Mouse (Mus musculus) heart, adult 2 months (tissue): ENCODE measurements around the gene Rffl. TPM values are rescaled to one million over a fixed set of nuclear protein-coding genes. Genes with fewer than 3 reads are reported as not detected.

ENCODE experiments used
- DNase-seq, 2 experiments: peaks; one replicate each; pipeline ENCODE4 v3.0.0; 2021
- H3K27ac ChIP-seq: fragments of 200-600 bp; 2 replicates; pipeline ENCODE4 v1.8.1; 2022
- H3K27me3 ChIP-seq: fragments of 200-500 bp; 2 replicates; pipeline ENCODE4 v1.6.1; 2012; ENCODE audit warnings: mild to moderate bottlenecking, low read length, inconsistent platforms, mixed read lengths; ENCODE audit not compliant: control insufficient read depth, insufficient read depth
- H3K36me3 ChIP-seq: fragments of 200-500 bp; 2 replicates; pipeline ENCODE4 v1.6.1; 2012; ENCODE audit warnings: low read length, inconsistent platforms; ENCODE audit not compliant: control insufficient read depth, insufficient read depth
- H3K4me1 ChIP-seq: fragments of 200-500 bp; 2 replicates; pipeline ENCODE4 v1.6.1; 2011; ENCODE audit warnings: low read length; ENCODE audit not compliant: control insufficient read depth, insufficient read depth
- H3K4me3 ChIP-seq: fragments of 200-600 bp; 2 replicates; pipeline ENCODE4 v1.8.1; 2022
- H3K79me2 ChIP-seq: fragments of 200-500 bp; replicated peaks from 2 replicates; pipeline ENCODE4 v1.6.1; 2012; ENCODE audit warnings: mild to moderate bottlenecking, inconsistent platforms, low read length, moderate library complexity, mixed read lengths; ENCODE audit not compliant: control insufficient read depth, insufficient read depth
- H3K9ac ChIP-seq: fragments of 200-500 bp; 2 replicates; pipeline ENCODE4 v1.6.1; 2012; ENCODE audit warnings: low read depth, mild to moderate bottlenecking, control low read depth, inconsistent platforms, low read length, mixed read lengths
- CTCF ChIP-seq: fragments of 200-600 bp; IDR thresholded peaks from 2 replicates; pipeline ENCODE4 v1.8.1; 2022; ENCODE audit warnings: antibody characterized with exemption, mild to moderate bottlenecking, moderate library complexity
- EP300 ChIP-seq: fragments of 200-500 bp; IDR thresholded peaks from 2 replicates; pipeline ENCODE4 v1.6.1; 2011; ENCODE audit warnings: low read depth, low read length, control low read depth; ENCODE audit not compliant: insufficient read depth
- POLR2A ChIP-seq: fragments of 200-500 bp; IDR thresholded peaks from 2 replicates; pipeline ENCODE4 v1.6.1; 2011; ENCODE audit warnings: mild to moderate bottlenecking, low read depth, low read length, control low read depth; ENCODE audit not compliant: insufficient read depth
- WGBS: fragments of 180-500 bp; shearing (Covaris S2); methylation state at CpG from one replicate; pipeline ENCODE4 v1.1.7; 2018; 5-methylcytosine and 5-hydroxymethylcytosine counted together
- intact Hi-C: fragments of 180-260 bp; cut with DNase I; formaldehyde crosslinking; loops from one replicate; pipeline ENCODE4 v1.15.1; 2025
- polyA plus RNA-seq: library from polyadenylated mRNA; depleted of rRNA; stranded (reverse); fragments of >200 nt; gene quantifications from 2 replicates; pipeline ENCODE4 v1.2.3, GENCODE M21; 2012
- total RNA-seq, 2 experiments: library from RNA; stranded (reverse); gene quantifications; 2 replicates each; pipeline ENCODE4 v1.2.3; 2021

The Rffl gene
- total and polyA plus RNA-seq, 3 experiments, result 4.0 to 4.6 (median 4.3) TPM

- H3K27me3 ChIP-seq, result no peaks in the 10 kb centered on the region
- 86% methylated on average over 6 of the region's 6 CpGs for WGBS
- TF ChIP-seq POLR2A, result no peak
- TF ChIP-seq CTCF, result no peak
- TF ChIP-seq EP300, result no peak
- intact Hi-C loops, result no loop called here
- no peak for DNase-seq
- H3K36me3 ChIP-seq, result no peaks in the 10 kb centered on the region; the same call in 1 of the 2 replicates
- no peak overlapping the region for H3K27ac ChIP-seq
- H3K4me3 ChIP-seq, result no peak overlapping the region
- H3K4me1 ChIP-seq, result peaks cover 2% of the 10 kb centered on the region
- H3K9ac ChIP-seq, result no peak overlapping the region
- no peaks in the 10 kb centered on the region; the same call in 1 of the 2 replicates for H3K79me2 ChIP-seq
Measured at GRCm38 (mm10) chr11:82854111-82854510, 16.9 kb downstream of the Rffl start.

DNA sequence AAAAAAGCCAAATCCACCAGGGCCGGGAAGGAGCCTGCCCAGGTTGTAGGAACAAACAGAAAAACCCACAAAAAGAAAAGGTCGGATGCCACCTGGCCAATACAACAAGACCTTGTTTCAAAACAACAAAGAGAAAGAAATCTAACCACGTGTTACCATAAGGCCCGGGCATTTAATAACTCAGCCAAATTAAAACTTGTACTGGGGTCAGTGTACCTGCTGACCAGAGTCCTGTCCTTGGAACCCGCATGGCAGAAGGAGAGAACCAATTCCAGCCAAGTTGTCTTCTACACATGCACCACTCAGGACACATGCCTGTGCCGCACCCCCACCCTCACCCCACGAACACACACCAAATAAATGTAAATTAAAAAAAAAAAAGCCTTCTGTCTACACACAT is 18.1 kb downstream of the Rffl start:
- peaks cover 2% of the 10 kb centered on the region for H3K4me1 ChIP-seq
- H3K9ac ChIP-seq, result no peak overlapping the region
- no peak overlapping the region for H3K4me3 ChIP-seq
- no peak overlapping the region for H3K27ac ChIP-seq
- H3K79me2 ChIP-seq, result no peaks in the 10 kb centered on the region; the same call in 1 of the 2 replicates
- H3K27me3 ChIP-seq, result no peaks in the 10 kb centered on the region
- H3K36me3 ChIP-seq, result no peaks in the 10 kb centered on the region; the same call in 1 of the 2 replicates
- no peak for DNase-seq
- intact Hi-C loops, result no loop called here
- WGBS, result 92% methylated on average over 7 of the region's 7 CpGs
- TF ChIP-seq CTCF, result no peak

GRCm38 (mm10) chr11:82852540-82852939 is 18.5 kb downstream of the Rffl start:
- WGBS, result 92% methylated on average over 10 of the region's 10 CpGs

DNA sequence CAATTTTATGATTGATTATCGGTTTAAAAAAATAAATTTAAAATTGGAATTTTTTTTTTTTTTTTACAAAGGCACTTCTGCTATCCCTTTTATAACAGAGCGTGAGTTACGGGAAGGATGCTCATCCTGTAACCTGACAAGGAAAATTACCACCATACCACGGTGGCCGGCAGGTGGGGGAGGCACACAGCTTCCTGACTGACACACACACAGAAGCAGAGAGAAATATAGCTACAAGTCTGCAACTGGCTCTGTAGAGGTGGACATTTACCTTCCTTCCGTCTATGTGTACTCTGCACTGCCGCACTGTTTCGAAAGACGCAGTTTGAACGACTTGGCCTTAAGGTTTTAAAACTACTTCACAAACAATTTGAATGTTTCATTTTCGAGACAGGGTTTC is 18.9 kb downstream of the Rffl start:
- Histone ChIP-seq H3K9ac (no peak overlapping the region), H3K4me1 (peaks cover 4% of the 10 kb centered on the region), H3K27me3 (no peaks in the 10 kb centered on the region), H3K79me2 (no peaks in the 10 kb centered on the region; the same call in 1 of the 2 replicates), H3K27ac (no peak overlapping the region), H3K36me3 (no peaks in the 10 kb centered on the region; the same call in 1 of the 2 replicates), H3K4me3 (no peak overlapping the region)
- 84% methylated on average over 11 of the region's 11 CpGs for WGBS
- no peak for DNase-seq
- intact Hi-C loops, result no loop called here
- TF ChIP-seq CTCF (no peak), EP300 (no peak), POLR2A (no peak)

More at GRCm38 (mm10) chr11:82852540-82852939, 18.5 kb downstream of the Rffl start:
- H3K27me3 ChIP-seq, result no peaks in the 10 kb centered on the region
- H3K27ac ChIP-seq, result no peak overlapping the region
- H3K36me3 ChIP-seq, result no peaks in the 10 kb centered on the region; the same call in 1 of the 2 replicates
- no peaks in the 10 kb centered on the region; the same call in 1 of the 2 replicates for H3K79me2 ChIP-seq
- intact Hi-C loops, result no loop called here
- no peak for DNase-seq
- H3K9ac ChIP-seq, result no peak overlapping the region
- peaks cover 2% of the 10 kb centered on the region for H3K4me1 ChIP-seq
- TF ChIP-seq CTCF (no peak), EP300 (no peak), POLR2A (no peak)
- H3K4me3 ChIP-seq, result no peak overlapping the region

- intact Hi-C loops, result no loop called here
- WGBS, result 81% methylated on average over 5 of the region's 5 CpGs
- no peak for TF ChIP-seq CTCF
- no peak for TF ChIP-seq POLR2A
- no peak for TF ChIP-seq EP300
Measured at GRCm38 (mm10) chr11:82850259-82850658, 20.8 kb downstream of the Rffl start.

GRCm38 (mm10) chr11:82847571-82848000 is 23.4 kb downstream of the Rffl start:
- Histone ChIP-seq H3K9ac (no peak overlapping the region), H3K27ac (no peak overlapping the region)
- intact Hi-C loops, result no loop called here

More at GRCm38 (mm10) chr11:82850259-82850658, 20.8 kb downstream of the Rffl start:
- no peaks in the 10 kb centered on the region for H3K27me3 ChIP-seq
- peaks cover 3% of the 10 kb centered on the region; the same call in 1 of the 2 replicates for H3K4me1 ChIP-seq
- no peak overlapping the region for H3K9ac ChIP-seq
- H3K27ac ChIP-seq, result no peak overlapping the region
- no peak overlapping the region for H3K4me3 ChIP-seq
- no peak for DNase-seq
- H3K36me3 ChIP-seq, result no peaks in the 10 kb centered on the region
- H3K79me2 ChIP-seq, result no peaks in the 10 kb centered on the region; the same call in 1 of the 2 replicates

More at GRCm38 (mm10) chr11:82847571-82848000, 23.4 kb downstream of the Rffl start:
- H3K4me3 ChIP-seq, result no peak overlapping the region
- no peaks in the 10 kb centered on the region for H3K79me2 ChIP-seq
- 59% methylated on average over 6 of the region's 6 CpGs for WGBS
- H3K27me3 ChIP-seq, result no peaks in the 10 kb centered on the region
- TF ChIP-seq POLR2A (no peak), CTCF (no peak), EP300 (no peak)
- DNase-seq, result no peak
- H3K4me1 ChIP-seq, result peaks cover 4% of the 10 kb centered on the region; the same call in 1 of the 2 replicates
- H3K36me3 ChIP-seq, result no peaks in the 10 kb centered on the region
